Mouse (Mus musculus): ENCODE measurements around the gene Ms4a15. TPM values are rescaled to one million over a fixed set of nuclear protein-coding genes. Genes with fewer than 3 reads are reported as not detected.

The Ms4a15 gene
- polyA plus RNA-seq (2014; fragmentation: Nextera tagmentation; extraction: Ambion mirVana), result not detected in 2 replicates

DNA sequence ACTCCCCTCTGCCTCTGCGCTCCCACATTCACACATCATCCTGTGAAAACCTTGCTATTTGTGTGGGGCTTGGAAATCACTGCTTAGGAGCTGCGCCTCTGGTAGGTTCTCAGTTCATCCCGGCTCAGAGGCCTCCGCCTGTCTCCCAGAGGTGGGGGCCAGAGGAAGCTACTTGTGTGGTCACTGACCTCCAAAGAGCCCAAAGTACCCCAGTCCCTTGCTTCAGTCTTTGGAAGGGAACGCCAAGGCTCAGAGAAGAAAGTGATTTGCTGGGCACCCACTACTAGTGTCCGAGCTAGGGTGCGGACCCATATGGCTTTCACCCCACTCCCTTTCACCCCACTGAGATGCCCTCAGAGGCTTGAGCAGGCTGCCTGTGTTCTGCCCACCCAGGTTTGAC, at the start of gene Ms4a15:
Gene Ms4a15, minus strand, starts transcription at position 101 of the 400 bp plus-strand sequence.
- no peak within 1 kb of the TSS for H3K4me3 ChIP-seq (replicated peaks; ENCODE audit: low read length)
- DNase-seq (ENCODE audit: low spot score) (no peak), ATAC-seq (ENCODE audit: low FRiP score) (no peak)
- H3K4me1 ChIP-seq (replicated peaks; ENCODE audit: control insufficient read depth, insufficient read depth, low read length), result no peaks in the 10 kb centered on the region
- no peak within 1 kb of the TSS for H3K9ac ChIP-seq
- H3K4me2 ChIP-seq (replicated peaks), result no peak within 1 kb of the TSS
- no peaks in the 10 kb centered on the region for H3K36me3 ChIP-seq (replicated peaks; ENCODE audit: control insufficient read depth, insufficient read depth)
- no peaks in the 10 kb centered on the region for H3K27me3 ChIP-seq (ENCODE audit: control insufficient read depth, insufficient read depth, low read length)
- H3K9me3 ChIP-seq (ENCODE audit: control insufficient read depth, low read length), result no peaks in the 10 kb centered on the region
- no peak within 1 kb of the TSS for H3K27ac ChIP-seq
- 88% methylated on average over 7 of the region's 7 CpGs for WGBS

DNA sequence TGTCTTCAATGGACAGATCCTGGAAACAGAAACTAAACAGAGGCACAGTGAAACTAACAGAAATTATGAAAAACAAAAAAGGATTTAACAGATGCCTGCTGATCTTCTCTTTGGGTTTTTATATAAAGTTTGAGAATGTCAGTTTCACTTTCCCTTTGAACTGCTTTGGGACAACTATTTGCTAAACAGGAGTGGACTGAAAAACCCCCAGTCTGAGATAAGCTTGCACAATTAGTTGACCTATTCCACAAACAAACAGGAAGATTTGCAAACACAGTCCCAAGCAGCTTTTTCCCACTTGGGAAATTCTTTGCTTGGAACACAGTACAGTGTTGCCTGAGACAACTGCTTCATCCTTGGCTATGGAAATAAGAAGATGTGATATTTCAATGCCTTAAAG, 44.5 kb upstream of the Ms4a15 start:
- no peaks in the 10 kb centered on the region for H3K9me3 ChIP-seq (ENCODE audit: control insufficient read depth, low read length)
- ATAC-seq (ENCODE audit: low FRiP score) (no peak), DNase-seq (ENCODE audit: low spot score) (no peak)
- H3K36me3 ChIP-seq (replicated peaks; ENCODE audit: control insufficient read depth, insufficient read depth), result no peaks in the 10 kb centered on the region
- no peaks in the 10 kb centered on the region for H3K4me1 ChIP-seq (replicated peaks; ENCODE audit: control insufficient read depth, insufficient read depth, low read length)
- H3K4me2 ChIP-seq (replicated peaks), result no peak overlapping the region
- no peak overlapping the region for H3K9ac ChIP-seq
- H3K4me3 ChIP-seq (replicated peaks; ENCODE audit: low read length), result no peak overlapping the region
- H3K27ac ChIP-seq, result no peak overlapping the region
- no peaks in the 10 kb centered on the region for H3K27me3 ChIP-seq (ENCODE audit: control insufficient read depth, insufficient read depth, low read length)

DNA sequence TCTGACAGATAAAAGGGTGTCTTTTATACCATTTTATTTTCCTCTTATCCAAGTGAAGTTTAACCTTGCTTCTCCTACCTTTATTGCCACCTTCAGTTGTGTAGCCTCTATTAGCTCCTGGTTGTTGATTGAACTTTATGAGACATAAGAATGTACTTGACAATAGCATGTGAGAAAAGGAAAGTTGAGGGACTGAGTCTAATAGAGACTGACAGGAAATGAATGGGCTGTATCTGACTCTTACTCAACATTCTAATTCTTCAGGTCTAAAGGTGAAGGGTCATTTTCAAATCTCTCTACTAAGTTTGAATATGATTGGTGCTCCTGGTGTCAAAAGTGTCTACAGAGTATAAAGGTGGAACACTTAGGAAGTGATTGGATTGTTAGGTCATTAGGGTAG, 29.3 kb upstream of the Ms4a15 start:
- ATAC-seq (ENCODE audit: low FRiP score) (no peak), DNase-seq (ENCODE audit: low spot score) (no peak)
- Histone ChIP-seq H3K9me3 (ENCODE audit: control insufficient read depth, low read length) (no peaks in the 10 kb centered on the region), H3K4me1 (replicated peaks; ENCODE audit: control insufficient read depth, insufficient read depth, low read length) (no peaks in the 10 kb centered on the region), H3K27me3 (ENCODE audit: control insufficient read depth, insufficient read depth, low read length) (no peaks in the 10 kb centered on the region), H3K27ac (no peak overlapping the region), H3K4me2 (replicated peaks) (no peak overlapping the region), H3K4me3 (replicated peaks; ENCODE audit: low read length) (no peak overlapping the region), H3K36me3 (replicated peaks; ENCODE audit: control insufficient read depth, insufficient read depth) (no peaks in the 10 kb centered on the region), H3K9ac (no peak overlapping the region)

DNA sequence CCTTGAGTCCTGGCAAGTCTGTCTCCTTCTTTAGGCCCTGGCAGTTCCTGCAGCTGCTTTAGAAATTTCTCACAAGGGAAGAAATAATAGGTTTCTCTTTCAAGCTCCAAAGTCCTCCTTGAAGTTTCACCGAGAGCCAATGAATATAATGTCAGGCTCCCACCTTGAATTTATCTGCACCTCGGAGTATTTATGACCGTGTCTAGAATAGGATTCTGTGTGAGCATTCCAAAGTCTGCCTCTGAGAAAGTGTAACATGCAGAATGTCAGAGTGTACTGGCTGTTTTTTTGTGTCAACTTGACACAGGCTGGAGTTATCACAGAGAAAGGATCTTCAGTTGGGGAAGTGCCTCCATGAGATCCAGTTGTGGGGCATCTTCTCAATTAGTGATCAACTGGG, 24.8 kb upstream of the Ms4a15 start, which contains the start of gene Ms4a18:
Gene Ms4a18, minus strand, starts transcription at position 141 of the 400 bp plus-strand sequence.
- ATAC-seq (ENCODE audit: low FRiP score), result no peak
- H3K9ac ChIP-seq, result no peak within 1 kb of the TSS
- no peak within 1 kb of the TSS for H3K4me2 ChIP-seq (replicated peaks)
- no peaks in the 10 kb centered on the region for H3K4me1 ChIP-seq (replicated peaks; ENCODE audit: control insufficient read depth, insufficient read depth, low read length)
- H3K36me3 ChIP-seq (replicated peaks; ENCODE audit: control insufficient read depth, insufficient read depth), result no peaks in the 10 kb centered on the region
- no peaks in the 10 kb centered on the region for H3K9me3 ChIP-seq (ENCODE audit: control insufficient read depth, low read length)
- H3K27ac ChIP-seq, result no peak within 1 kb of the TSS
- no peak within 1 kb of the TSS for H3K4me3 ChIP-seq (replicated peaks; ENCODE audit: low read length)
- H3K27me3 ChIP-seq (ENCODE audit: control insufficient read depth, insufficient read depth, low read length), result no peaks in the 10 kb centered on the region
- no peak for DNase-seq (ENCODE audit: low spot score)
- 90% methylated on average over 3 of the region's 3 CpGs for WGBS

DNA sequence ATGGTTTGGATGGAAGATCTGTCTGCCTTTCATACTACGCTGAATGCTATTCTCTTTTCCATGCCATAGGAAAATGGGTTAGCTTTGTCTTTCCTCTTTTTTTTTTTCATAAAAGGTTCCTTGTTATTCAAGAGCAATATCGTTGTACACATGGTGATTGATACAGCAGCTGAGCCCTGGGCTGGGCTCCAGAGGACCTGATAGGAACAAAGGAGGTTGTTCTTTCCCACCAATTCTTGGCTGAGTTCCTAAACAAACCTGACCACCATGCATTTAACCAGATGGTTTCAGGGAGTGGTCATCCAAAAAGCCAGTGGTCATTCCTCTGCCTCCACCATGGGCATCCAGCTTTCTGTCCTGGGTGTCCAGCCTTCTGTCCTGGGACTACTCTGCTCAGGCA, 24.2 kb upstream of the Ms4a15 start:
- Histone ChIP-seq H3K36me3 (replicated peaks; ENCODE audit: control insufficient read depth, insufficient read depth) (no peaks in the 10 kb centered on the region), H3K9me3 (ENCODE audit: control insufficient read depth, low read length) (no peaks in the 10 kb centered on the region), H3K27me3 (ENCODE audit: control insufficient read depth, insufficient read depth, low read length) (no peaks in the 10 kb centered on the region), H3K9ac (no peak overlapping the region), H3K27ac (no peak overlapping the region), H3K4me2 (replicated peaks) (no peak overlapping the region), H3K4me1 (replicated peaks; ENCODE audit: control insufficient read depth, insufficient read depth, low read length) (no peaks in the 10 kb centered on the region), H3K4me3 (replicated peaks; ENCODE audit: low read length) (no peak overlapping the region)
- WGBS, result 69% methylated on average over 2 of the region's 2 CpGs
- no peak for DNase-seq (ENCODE audit: low spot score)
- ATAC-seq (ENCODE audit: low FRiP score), result no peak

DNA sequence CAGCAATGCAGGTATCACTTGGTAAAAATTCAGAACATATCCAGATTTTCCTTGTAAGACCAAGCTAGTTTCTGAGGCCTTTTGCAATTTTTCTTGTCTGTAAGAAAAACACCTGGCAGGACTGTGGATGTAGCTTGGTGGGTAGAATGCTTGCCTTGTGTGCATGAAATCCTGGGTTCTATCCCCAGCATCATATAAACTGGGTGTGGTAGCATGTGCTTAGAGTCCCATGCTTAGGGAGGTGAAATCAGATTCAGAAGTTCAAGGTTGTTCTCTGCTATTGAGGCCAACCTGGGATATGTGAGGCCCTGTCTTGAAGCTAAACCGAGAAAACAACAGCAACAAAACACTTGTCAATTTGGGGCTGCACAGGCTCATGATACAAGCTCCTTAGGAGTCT, 22.9 kb upstream of the Ms4a15 start:
- no peaks in the 10 kb centered on the region for H3K27me3 ChIP-seq (ENCODE audit: control insufficient read depth, insufficient read depth, low read length)
- H3K4me1 ChIP-seq (replicated peaks; ENCODE audit: control insufficient read depth, insufficient read depth, low read length), result no peaks in the 10 kb centered on the region
- no peak overlapping the region for H3K27ac ChIP-seq
- no peak overlapping the region for H3K9ac ChIP-seq
- no peaks in the 10 kb centered on the region for H3K36me3 ChIP-seq (replicated peaks; ENCODE audit: control insufficient read depth, insufficient read depth)
- no peaks in the 10 kb centered on the region for H3K9me3 ChIP-seq (ENCODE audit: control insufficient read depth, low read length)
- H3K4me2 ChIP-seq (replicated peaks), result no peak overlapping the region
- WGBS, result 84% methylated on average over 1 of the region's 1 CpGs
- no peak for DNase-seq (ENCODE audit: low spot score)
- ATAC-seq (ENCODE audit: low FRiP score), result no peak
- H3K4me3 ChIP-seq (replicated peaks; ENCODE audit: low read length), result no peak overlapping the region

DNA sequence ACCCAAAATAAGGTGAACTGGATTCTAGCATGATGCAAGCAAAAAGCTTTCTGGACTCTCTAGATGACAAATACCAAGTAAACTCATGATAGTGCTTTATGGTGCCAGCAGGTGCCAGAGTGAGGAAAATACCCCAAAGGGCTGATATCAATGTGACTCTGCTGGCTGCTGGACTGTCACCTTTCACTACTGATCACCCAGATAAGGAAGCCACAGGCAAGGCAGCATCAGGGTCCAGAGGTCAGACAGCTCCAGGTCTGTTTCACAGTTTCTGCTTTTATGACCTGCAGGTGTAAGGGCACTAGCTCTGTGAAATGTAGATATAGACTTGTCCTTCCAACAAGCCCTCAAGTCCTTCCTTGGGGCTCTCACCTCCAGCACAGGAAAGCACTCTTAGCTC, 22.4 kb upstream of the Ms4a15 start:
- Histone ChIP-seq H3K4me1 (replicated peaks; ENCODE audit: control insufficient read depth, insufficient read depth, low read length) (no peaks in the 10 kb centered on the region), H3K27ac (no peak overlapping the region), H3K36me3 (replicated peaks; ENCODE audit: control insufficient read depth, insufficient read depth) (no peaks in the 10 kb centered on the region), H3K27me3 (ENCODE audit: control insufficient read depth, insufficient read depth, low read length) (no peaks in the 10 kb centered on the region), H3K9ac (no peak overlapping the region), H3K4me3 (replicated peaks; ENCODE audit: low read length) (no peak overlapping the region), H3K9me3 (ENCODE audit: control insufficient read depth, low read length) (no peaks in the 10 kb centered on the region), H3K4me2 (replicated peaks) (no peak overlapping the region)
- DNase-seq (ENCODE audit: low spot score) (no peak), ATAC-seq (ENCODE audit: low FRiP score) (no peak)

DNA sequence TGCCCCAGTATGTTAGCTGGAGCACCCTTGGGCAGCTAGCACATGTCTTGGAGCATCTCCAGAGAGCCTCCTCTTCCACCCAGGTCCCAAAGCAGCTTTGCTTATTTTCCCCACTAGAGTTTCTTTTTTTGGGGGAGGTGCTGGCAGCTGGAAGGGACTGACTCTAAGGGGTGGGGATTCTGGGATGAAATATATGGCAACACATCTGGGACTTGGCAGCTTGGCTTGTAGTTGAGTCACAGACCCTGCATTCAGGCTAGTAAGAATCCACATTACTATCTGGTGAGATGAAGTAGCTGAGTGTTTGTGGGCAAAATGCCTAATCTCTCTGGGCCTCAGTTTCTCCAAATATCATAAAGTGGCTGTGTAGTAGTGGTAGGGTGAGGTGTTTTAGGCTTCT, 1.1 kb downstream of the Ms4a15 start:
- no peak for DNase-seq (ENCODE audit: low spot score)
- no peak overlapping the region for H3K4me2 ChIP-seq (replicated peaks)
- no peaks in the 10 kb centered on the region for H3K27me3 ChIP-seq (ENCODE audit: control insufficient read depth, insufficient read depth, low read length)
- no peaks in the 10 kb centered on the region for H3K4me1 ChIP-seq (replicated peaks; ENCODE audit: control insufficient read depth, insufficient read depth, low read length)
- H3K36me3 ChIP-seq (replicated peaks; ENCODE audit: control insufficient read depth, insufficient read depth), result no peaks in the 10 kb centered on the region
- no peak overlapping the region for H3K9ac ChIP-seq
- no peak overlapping the region for H3K27ac ChIP-seq
- no peak for ATAC-seq (ENCODE audit: low FRiP score)
- H3K4me3 ChIP-seq (replicated peaks; ENCODE audit: low read length), result no peak overlapping the region
- H3K9me3 ChIP-seq (ENCODE audit: control insufficient read depth, low read length), result no peaks in the 10 kb centered on the region

DNA sequence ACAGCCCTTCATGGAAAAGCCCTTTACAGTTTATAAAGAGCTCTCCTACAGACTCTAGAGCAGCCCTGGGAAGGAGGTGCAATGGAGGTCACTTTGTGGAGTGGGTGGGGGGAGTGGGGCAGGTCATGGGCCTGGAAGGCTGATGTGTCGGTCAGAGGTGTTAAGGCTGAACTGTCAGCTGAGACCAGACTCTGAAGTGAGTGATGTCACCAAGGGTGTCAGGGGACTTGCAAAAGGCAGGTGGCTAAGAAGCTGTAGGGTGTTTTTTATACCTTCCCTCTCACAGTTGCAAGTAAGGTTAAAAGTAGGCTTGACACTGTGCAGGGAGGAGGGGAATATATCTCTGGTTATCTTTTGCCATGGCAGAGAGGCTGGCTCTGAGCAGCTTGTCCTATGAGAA, 2.3 kb downstream of the Ms4a15 start:
- WGBS, result 78% methylated on average over 1 of the region's 1 CpGs
- no peaks in the 10 kb centered on the region for H3K36me3 ChIP-seq (replicated peaks; ENCODE audit: control insufficient read depth, insufficient read depth)
- H3K4me2 ChIP-seq (replicated peaks), result no peak overlapping the region
- DNase-seq (ENCODE audit: low spot score) (no peak), ATAC-seq (ENCODE audit: low FRiP score) (no peak)
- H3K4me3 ChIP-seq (replicated peaks; ENCODE audit: low read length), result no peak overlapping the region
- H3K27me3 ChIP-seq (ENCODE audit: control insufficient read depth, insufficient read depth, low read length), result no peaks in the 10 kb centered on the region
- H3K9ac ChIP-seq, result no peak overlapping the region
- no peaks in the 10 kb centered on the region for H3K9me3 ChIP-seq (ENCODE audit: control insufficient read depth, low read length)
- no peaks in the 10 kb centered on the region for H3K4me1 ChIP-seq (replicated peaks; ENCODE audit: control insufficient read depth, insufficient read depth, low read length)
- no peak overlapping the region for H3K27ac ChIP-seq

DNA sequence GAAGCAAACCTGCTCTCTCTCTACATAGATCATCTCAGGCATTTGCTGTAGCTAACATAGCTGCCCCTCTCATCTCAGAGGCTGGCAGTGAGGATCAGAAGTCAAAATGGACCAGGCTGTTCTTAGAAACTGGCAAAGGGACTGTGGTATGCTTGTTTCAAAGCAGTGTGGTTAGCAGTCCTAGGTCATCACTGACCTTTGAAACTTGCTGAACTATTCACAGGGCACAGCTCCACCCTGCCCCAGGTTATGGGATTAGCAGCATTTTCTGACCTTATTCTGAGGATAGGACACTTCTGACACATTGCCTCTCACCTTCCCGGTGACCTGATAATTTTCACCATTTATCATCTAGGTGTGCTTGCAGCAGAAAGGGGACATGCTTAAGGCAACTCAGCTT, 4.5 kb downstream of the Ms4a15 start:
- H3K36me3 ChIP-seq (replicated peaks; ENCODE audit: control insufficient read depth, insufficient read depth), result no peaks in the 10 kb centered on the region
- H3K4me2 ChIP-seq (replicated peaks), result no peak overlapping the region
- H3K27me3 ChIP-seq (ENCODE audit: control insufficient read depth, insufficient read depth, low read length), result no peaks in the 10 kb centered on the region
- no peak for DNase-seq (ENCODE audit: low spot score)
- no peak overlapping the region for H3K9ac ChIP-seq
- ATAC-seq (ENCODE audit: low FRiP score), result no peak
- no peak overlapping the region for H3K4me3 ChIP-seq (replicated peaks; ENCODE audit: low read length)
- H3K27ac ChIP-seq, result no peak overlapping the region
- no peaks in the 10 kb centered on the region for H3K9me3 ChIP-seq (ENCODE audit: control insufficient read depth, low read length)
- no peaks in the 10 kb centered on the region for H3K4me1 ChIP-seq (replicated peaks; ENCODE audit: control insufficient read depth, insufficient read depth, low read length)
- 94% methylated on average over 1 of the region's 1 CpGs for WGBS

Measured in hindbrain, embryonic 14.5 days (tissue).